Mouse (Mus musculus): ENCODE measurements around the gene Gnao1.

Gnao1 gene

GRCm38 (mm10) chr8:93809686-93810027 lies at the start of gene Gnao1:
Gene Gnao1 (plus strand): TSS chr8:93809966.
- ChIA-PET CTCF (no interaction called here), POLR2A (interaction anchor here in 2 of 4 experiments (0.5 to 0.6 kb wide), 3 partner anchors 12 to 1676 kb away, joined by 3 read pairs; partner anchors contain the start of gene Mt2 (in 1 of the 2))

- ChIA-PET CTCF (no interaction called here), POLR2A (no interaction called here)
Observed at GRCm38 (mm10) chr8:93777605-93778004, 32.2 kb upstream of the Gnao1 start.

- CTCF ChIA-PET = no interaction called here
Observed at GRCm38 (mm10) chr8:93809226-93809625, 540 bp upstream of the Gnao1 start.

GRCm38 (mm10) chr8:93810028-93810858 lies 477 bp downstream of the Gnao1 start:
- ChIA-PET POLR2A (interaction anchor here in 2 of 4 experiments (0.5 to 1.1 kb wide), 4 partner anchors 11 to 1676 kb away, joined by 3 read pairs; partner anchors contain the start of genes Mt2 (in 1 of the 2) and Nup93 (in 1 of the 2)), CTCF (interaction anchor here in 1 of 4 experiments (0.6 kb wide), 1 partner anchor 395 kb away, joined by 3 read pairs; no protein-coding TSS in a partner anchor)

More at GRCm38 (mm10) chr8:93809226-93809625, 540 bp upstream of the Gnao1 start:
- POLR2A ChIA-PET = interaction anchor here in 1 of 4 experiments (0.6 kb wide), 1 partner anchor 1675 kb away, joined by 3 read pairs; no protein-coding TSS in a partner anchor

GRCm38 (mm10) chr8:93810859-93811602 lies 1.3 kb downstream of the Gnao1 start:
- ChIA-PET CTCF (no interaction called here), POLR2A (interaction anchor here in 3 of 4 experiments (0.7 to 1.1 kb wide), 3 partner anchors 38 to 403 kb away, joined by 3 to 6 read pairs (median 4); partner anchors contain the start of gene Nup93 (in 1 of the 3))

GRCm38 (mm10) chr8:93811719-93812475 lies 2.1 kb downstream of the Gnao1 start:
- POLR2A ChIA-PET = interaction anchor here in 2 of 4 experiments (0.7 kb wide), 2 partner anchors 38 to 54 kb away, joined by 4 to 6 read pairs; no protein-coding TSS in a partner anchor
- CTCF ChIA-PET = no interaction called here

- CTCF ChIA-PET = interaction anchor here in 1 of 4 experiments (1.0 to 1.6 kb wide), 2 partner anchors 221 to 253 kb away, joined by 3 read pairs; no protein-coding TSS in a partner anchor
- POLR2A ChIA-PET = interaction anchor here in 1 of 4 experiments (0.7 kb wide), 1 partner anchor 15 kb away, joined by 3 read pairs; no protein-coding TSS in a partner anchor
Observed at GRCm38 (mm10) chr8:93812566-93813404, 3.0 kb downstream of the Gnao1 start.

GRCm38 (mm10) chr8:93813405-93813761 lies 3.6 kb downstream of the Gnao1 start:
- ChIA-PET CTCF (interaction anchor here in 1 of 4 experiments (1.0 to 1.6 kb wide), 2 partner anchors 221 to 254 kb away, joined by 3 read pairs; no protein-coding TSS in a partner anchor), POLR2A (interaction anchor here in 1 of 4 experiments (0.7 kb wide), 1 partner anchor 14 kb away, joined by 3 read pairs; no protein-coding TSS in a partner anchor)

GRCm38 (mm10) chr8:93814266-93814665 lies 4.5 kb downstream of the Gnao1 start:
- POLR2A ChIA-PET = no interaction called here

GRCm38 (mm10) chr8:93816226-93816625 lies 6.5 kb downstream of the Gnao1 start:
- POLR2A ChIA-PET = no interaction called here
- CTCF ChIA-PET = no interaction called here

More at GRCm38 (mm10) chr8:93814266-93814665, 4.5 kb downstream of the Gnao1 start:
- CTCF ChIA-PET = interaction anchor here in 1 of 4 experiments (1.6 kb wide), 1 partner anchor 222 kb away, joined by 3 read pairs; no protein-coding TSS in a partner anchor

- ChIA-PET POLR2A (no interaction called here), CTCF (interaction anchor here in 1 of 4 experiments (0.6 kb wide), 1 partner anchor 850 kb away, joined by 5 read pairs; no protein-coding TSS in a partner anchor)
Observed at GRCm38 (mm10) chr8:93817366-93817765, 7.6 kb downstream of the Gnao1 start.

- POLR2A ChIA-PET = interaction anchor here in 1 of 4 experiments (0.6 kb wide), 1 partner anchor 264 kb away, joined by 3 read pairs; no protein-coding TSS in a partner anchor
- CTCF ChIA-PET = no interaction called here
Observed at GRCm38 (mm10) chr8:93819929-93820328, 10.2 kb downstream of the Gnao1 start.

GRCm38 (mm10) chr8:93821327-93821726 lies 11.6 kb downstream of the Gnao1 start:
- ChIA-PET POLR2A (interaction anchor here in 1 of 4 experiments (0.6 kb wide), 1 partner anchor 12 kb away, joined by 3 read pairs; the partner anchor contains the start of gene Gnao1), CTCF (no interaction called here)

GRCm38 (mm10) chr8:93825317-93825716 lies 15.6 kb downstream of the Gnao1 start:
- CTCF ChIA-PET = interaction anchor here in 1 of 4 experiments (0.6 kb wide), 1 partner anchor 167 kb away, joined by 4 read pairs; no protein-coding TSS in a partner anchor
- POLR2A ChIA-PET = interaction anchor here in 2 of 4 experiments (0.7 to 1.4 kb wide), 2 partner anchors 138 to 249 kb away, joined by 3 read pairs; no protein-coding TSS in a partner anchor

- POLR2A ChIA-PET = no interaction called here
- CTCF ChIA-PET = no interaction called here
Observed at GRCm38 (mm10) chr8:93830626-93831025, 20.9 kb downstream of the Gnao1 start.

- CTCF ChIA-PET = no interaction called here
- POLR2A ChIA-PET = no interaction called here
Observed at GRCm38 (mm10) chr8:93835771-93836170, 26.0 kb downstream of the Gnao1 start.

GRCm38 (mm10) chr8:93839113-93839512 lies 29.3 kb downstream of the Gnao1 start:
- POLR2A ChIA-PET = no interaction called here
- CTCF ChIA-PET = no interaction called here

GRCm38 (mm10) chr8:93840486-93840885 lies 30.7 kb downstream of the Gnao1 start:
- ChIA-PET POLR2A (no interaction called here), CTCF (interaction anchor here in 1 of 4 experiments (1.5 kb wide), 1 partner anchor 248 kb away, joined by 3 read pairs; no protein-coding TSS in a partner anchor)

All from embryonic stem cell, embryonic (primary cell).